Mouse (Mus musculus): ENCODE results near the gene Retreg2. TPM values are rescaled to one million over a fixed set of nuclear protein-coding genes. Genes with fewer than 3 reads are reported as not detected.

Retreg2 gene
- total and polyA plus RNA-seq, 2 experiments from 2014 or later = 145 to 228 TPM

GRCm38 (mm10) chr1:75187914-75188483 is 45.4 kb downstream of the Retreg2 start:
- H3K4me1 ChIP-seq (ENCODE audit: insufficient read depth, low read length) = peaks cover 6% of the 10 kb centered on the region; the same call in 1 of the 2 replicates
- H3K27me3 ChIP-seq (ENCODE audit: insufficient read depth, low read length) = no peaks in the 10 kb centered on the region
- no peak for DNase-seq (ENCODE audit: low spot score)
- no peak overlapping the region for H3K27ac ChIP-seq (ENCODE audit: low read depth, low read length)
- ATAC-seq (ENCODE audit: low FRiP score) = no peak
- no peak for TF ChIP-seq CTCF (IDR thresholded peaks at IDR 0.05)
- H3K4me3 ChIP-seq (ENCODE audit: low read depth, low read length) = no peak overlapping the region
- H3K9ac ChIP-seq (replicated peaks; ENCODE audit: low read length, poor library complexity, severe bottlenecking) = no peak overlapping the region
- H3K36me3 ChIP-seq (ENCODE audit: insufficient read depth, low read length) = peaks cover 52% of the 10 kb centered on the region
- no peak overlapping the region for H3K4me2 ChIP-seq (ENCODE audit: low read depth, low read length, poor library complexity, severe bottlenecking)
- WGBS = 91% methylated on average over 2 of the region's 2 CpGs
- H3K9me3 ChIP-seq (ENCODE audit: low read length) = no peaks in the 10 kb centered on the region

- H3K4me1 ChIP-seq (ENCODE audit: insufficient read depth, low read length) = peaks cover 6% of the 10 kb centered on the region; the same call in 1 of the 2 replicates
- DNase-seq (ENCODE audit: low spot score) (no peak), ATAC-seq (ENCODE audit: low FRiP score) (no peak)
- peak overlapping the region; percentile 75 for H3K4me3 ChIP-seq (ENCODE audit: low read depth, low read length)
- no peak overlapping the region for H3K27ac ChIP-seq (ENCODE audit: low read depth, low read length)
- no peaks in the 10 kb centered on the region for H3K27me3 ChIP-seq (ENCODE audit: insufficient read depth, low read length)
- TF ChIP-seq CTCF (IDR thresholded peaks at IDR 0.05) = no peak
- H3K4me2 ChIP-seq (ENCODE audit: low read depth, low read length, poor library complexity, severe bottlenecking) = peak overlapping the region; percentile 84; the same call in 1 of the 2 replicates
- no peaks in the 10 kb centered on the region for H3K9me3 ChIP-seq (ENCODE audit: low read length)
- peaks cover 28% of the 10 kb centered on the region for H3K36me3 ChIP-seq (ENCODE audit: insufficient read depth, low read length)
- 70% methylated on average over 2 of the region's 2 CpGs for WGBS
- no peak overlapping the region for H3K9ac ChIP-seq (replicated peaks; ENCODE audit: low read length, poor library complexity, severe bottlenecking)
Observed at GRCm38 (mm10) chr1:75190577-75190976, 48.0 kb downstream of the Retreg2 start.

- peak overlapping the region; percentile 75 for H3K4me3 ChIP-seq (ENCODE audit: low read depth, low read length)
- H3K9me3 ChIP-seq (ENCODE audit: low read length) = no peaks in the 10 kb centered on the region
- peaks cover 24% of the 10 kb centered on the region for H3K36me3 ChIP-seq (ENCODE audit: insufficient read depth, low read length)
- H3K9ac ChIP-seq (replicated peaks; ENCODE audit: low read length, poor library complexity, severe bottlenecking) = peak overlapping the region; percentile 93
- no peak for ATAC-seq (ENCODE audit: low FRiP score)
- no peaks in the 10 kb centered on the region for H3K27me3 ChIP-seq (ENCODE audit: insufficient read depth, low read length)
- no peak for DNase-seq (ENCODE audit: low spot score)
- peak overlapping the region; percentile 97 for H3K27ac ChIP-seq (ENCODE audit: low read depth, low read length)
- no peak for TF ChIP-seq CTCF (IDR thresholded peaks at IDR 0.05)
- peak overlapping the region; percentile 84 for H3K4me2 ChIP-seq (ENCODE audit: low read depth, low read length, poor library complexity, severe bottlenecking)
- peaks cover 6% of the 10 kb centered on the region; the same call in 1 of the 2 replicates for H3K4me1 ChIP-seq (ENCODE audit: insufficient read depth, low read length)
- 35% methylated on average over 5 of the region's 5 CpGs for WGBS
Observed at GRCm38 (mm10) chr1:75191258-75191621, 48.7 kb downstream of the Retreg2 start.

GRCm38 (mm10) chr1:75191622-75192402 is 49.2 kb downstream of the Retreg2 start, which contains the start of the genes Ankzf1 and Atg9a:
Ankzf1 (plus strand) TSS chr1:75192151.
Atg9a (minus strand) TSS chr1:75192196.
- peaks cover 6% of the 10 kb centered on the region; the same call in 1 of the 2 replicates for H3K4me1 ChIP-seq (ENCODE audit: insufficient read depth, low read length)
- ATAC-seq (ENCODE audit: low FRiP score) (peak; percentile 99), DNase-seq (ENCODE audit: low spot score) (peak; percentile 98)
- H3K4me3 ChIP-seq (ENCODE audit: low read depth, low read length) = peak within 1 kb of the TSS; percentile 75
- under 1% methylated on average over 51 of the region's 56 CpGs for WGBS
- H3K9me3 ChIP-seq (ENCODE audit: low read length) = no peaks in the 10 kb centered on the region
- H3K36me3 ChIP-seq (ENCODE audit: insufficient read depth, low read length) = peaks cover 23% of the 10 kb centered on the region
- H3K27ac ChIP-seq (ENCODE audit: low read depth, low read length) = peak within 1 kb of the TSS; percentile 97
- H3K9ac ChIP-seq (replicated peaks; ENCODE audit: low read length, poor library complexity, severe bottlenecking) = peak within 1 kb of the TSS; percentile 93
- H3K27me3 ChIP-seq (ENCODE audit: insufficient read depth, low read length) = no peaks in the 10 kb centered on the region
- H3K4me2 ChIP-seq (ENCODE audit: low read depth, low read length, poor library complexity, severe bottlenecking) = peak within 1 kb of the TSS; percentile 99
- TF ChIP-seq CTCF (IDR thresholded peaks at IDR 0.05) = peak; percentile 34; the same call in 1 of the 2 replicates

- H3K4me3 ChIP-seq (ENCODE audit: low read depth, low read length) = peak overlapping the region; percentile 75
- H3K27ac ChIP-seq (ENCODE audit: low read depth, low read length) = peak overlapping the region; percentile 97
- peak overlapping the region; percentile 81 for H3K9ac ChIP-seq (replicated peaks; ENCODE audit: low read length, poor library complexity, severe bottlenecking)
- WGBS = under 1% methylated on average over 19 of the region's 19 CpGs
- peak; percentile 29 for DNase-seq (ENCODE audit: low spot score)
- no peak for TF ChIP-seq CTCF (IDR thresholded peaks at IDR 0.05)
- peaks cover 6% of the 10 kb centered on the region; the same call in 1 of the 2 replicates for H3K4me1 ChIP-seq (ENCODE audit: insufficient read depth, low read length)
- H3K36me3 ChIP-seq (ENCODE audit: insufficient read depth, low read length) = peaks cover 23% of the 10 kb centered on the region
- H3K9me3 ChIP-seq (ENCODE audit: low read length) = no peaks in the 10 kb centered on the region
- no peaks in the 10 kb centered on the region for H3K27me3 ChIP-seq (ENCODE audit: insufficient read depth, low read length)
- peak overlapping the region; percentile 99 for H3K4me2 ChIP-seq (ENCODE audit: low read depth, low read length, poor library complexity, severe bottlenecking)
- ATAC-seq (ENCODE audit: low FRiP score) = no peak; the same call in 1 of the 2 replicates
Observed at GRCm38 (mm10) chr1:75192452-75192851, 49.9 kb downstream of the Retreg2 start.

Other genes starting within 250 kb of the Retreg2 start
- gene Cryba2, start 249.6 kb upstream of the Retreg2 start, total RNA-seq (2014; rRNA removed) = not detected in 2 replicates
- 0.49 and 0.80 TPM in 2 replicates for gene Cryba2, start 249.6 kb upstream of the Retreg2 start, polyA plus RNA-seq (2015; fragmentation: Nextera tagmentation; extraction: Ambion mirVana)
- gene Cfap65, start 207.2 kb upstream of the Retreg2 start, total RNA-seq (2014; rRNA removed) = 4.0 and 4.1 TPM in 2 replicates
- gene Cfap65, start 207.2 kb upstream of the Retreg2 start, polyA plus RNA-seq (2015; fragmentation: Nextera tagmentation; extraction: Ambion mirVana) = 0.94 and 1.5 TPM in 2 replicates
- 0.16 and 1.2 TPM in 2 replicates for gene Ihh, start 191.1 kb upstream of the Retreg2 start, total RNA-seq (2014; rRNA removed)
- 0.21 TPM in 2 replicates for gene Ihh, start 191.1 kb upstream of the Retreg2 start, polyA plus RNA-seq (2015; fragmentation: Nextera tagmentation; extraction: Ambion mirVana)
- gene Nhej1, start 17.6 kb upstream of the Retreg2 start, total RNA-seq (2014; rRNA removed) = 1.8 and 2.4 TPM in 2 replicates
- gene Nhej1, start 17.6 kb upstream of the Retreg2 start, polyA plus RNA-seq (2015; fragmentation: Nextera tagmentation; extraction: Ambion mirVana) = 2.9 and 3.4 TPM in 2 replicates
- gene Slc23a3, start 8.9 kb upstream of the Retreg2 start, total RNA-seq (2014; rRNA removed) = not detected in 2 replicates
- not detected in 2 replicates for gene Slc23a3, start 8.9 kb upstream of the Retreg2 start, polyA plus RNA-seq (2015; fragmentation: Nextera tagmentation; extraction: Ambion mirVana)
- 50.5 and 51.4 TPM in 2 replicates for gene Cnppd1, start 67 bp upstream of the Retreg2 start, total RNA-seq (2014; rRNA removed)
- gene Cnppd1, start 67 bp upstream of the Retreg2 start, polyA plus RNA-seq (2015; fragmentation: Nextera tagmentation; extraction: Ambion mirVana) = 48.4 and 50.2 TPM in 2 replicates
- gene Zfand2b, start 25.9 kb downstream of the Retreg2 start, total RNA-seq (2014; rRNA removed) = 28.5 and 38.4 TPM in 2 replicates
- 41.1 and 42.5 TPM in 2 replicates for gene Zfand2b, start 25.9 kb downstream of the Retreg2 start, polyA plus RNA-seq (2015; fragmentation: Nextera tagmentation; extraction: Ambion mirVana)
- gene Abcb6, start 37.6 kb downstream of the Retreg2 start, total RNA-seq (2014; rRNA removed) = 43.5 and 44.6 TPM in 2 replicates
- 46.7 and 49.1 TPM in 2 replicates for gene Abcb6, start 37.6 kb downstream of the Retreg2 start, polyA plus RNA-seq (2015; fragmentation: Nextera tagmentation; extraction: Ambion mirVana)
- 20.1 and 27.7 TPM in 2 replicates for gene Ankzf1, start 49.4 kb downstream of the Retreg2 start, total RNA-seq (2014; rRNA removed)
- 15.7 and 17.0 TPM in 2 replicates for gene Ankzf1, start 49.4 kb downstream of the Retreg2 start, polyA plus RNA-seq (2015; fragmentation: Nextera tagmentation; extraction: Ambion mirVana)
- gene Atg9a, start 49.4 kb downstream of the Retreg2 start, total RNA-seq (2014; rRNA removed) = 97.0 and 135 TPM in 2 replicates
- gene Atg9a, start 49.4 kb downstream of the Retreg2 start, polyA plus RNA-seq (2015; fragmentation: Nextera tagmentation; extraction: Ambion mirVana) = 71.8 and 75.6 TPM in 2 replicates
- gene Glb1l, start 68.0 kb downstream of the Retreg2 start, total RNA-seq (2014; rRNA removed) = 18.3 and 25.6 TPM in 2 replicates
- gene Glb1l, start 68.0 kb downstream of the Retreg2 start, polyA plus RNA-seq (2015; fragmentation: Nextera tagmentation; extraction: Ambion mirVana) = 18.2 and 18.4 TPM in 2 replicates
- 98.8 and 130 TPM in 2 replicates for gene Stk16, start 68.1 kb downstream of the Retreg2 start, total RNA-seq (2014; rRNA removed)
- 111 and 113 TPM in 2 replicates for gene Stk16, start 68.1 kb downstream of the Retreg2 start, polyA plus RNA-seq (2015; fragmentation: Nextera tagmentation; extraction: Ambion mirVana)
- 99.2 and 165 TPM in 2 replicates for gene Tuba4a, start 77.1 kb downstream of the Retreg2 start, total RNA-seq (2014; rRNA removed)
- 87.0 and 115 TPM in 2 replicates for gene Tuba4a, start 77.1 kb downstream of the Retreg2 start, polyA plus RNA-seq (2015; fragmentation: Nextera tagmentation; extraction: Ambion mirVana)
- not detected in 2 replicates for gene A630095N17Rik, start 89.3 kb downstream of the Retreg2 start, total RNA-seq (2014; rRNA removed)
- not detected in 2 replicates for gene A630095N17Rik, start 89.3 kb downstream of the Retreg2 start, polyA plus RNA-seq (2015; fragmentation: Nextera tagmentation; extraction: Ambion mirVana)
- 43.6 and 46.7 TPM in 2 replicates for gene Dnajb2, start 93.6 kb downstream of the Retreg2 start, total RNA-seq (2014; rRNA removed)
- 61.7 and 65.1 TPM in 2 replicates for gene Dnajb2, start 93.6 kb downstream of the Retreg2 start, polyA plus RNA-seq (2015; fragmentation: Nextera tagmentation; extraction: Ambion mirVana)
- 116 and 127 TPM in 2 replicates for gene Ptprn, start 121.7 kb downstream of the Retreg2 start, total RNA-seq (2014; rRNA removed)
- 51.4 and 52.2 TPM in 2 replicates for gene Ptprn, start 121.7 kb downstream of the Retreg2 start, polyA plus RNA-seq (2015; fragmentation: Nextera tagmentation; extraction: Ambion mirVana)
- gene Resp18, start 135.6 kb downstream of the Retreg2 start, total RNA-seq (2014; rRNA removed) = 302 and 332 TPM in 2 replicates
- gene Resp18, start 135.6 kb downstream of the Retreg2 start, polyA plus RNA-seq (2015; fragmentation: Nextera tagmentation; extraction: Ambion mirVana) = 409 and 416 TPM in 2 replicates
- gene Dnpep, start 175.2 kb downstream of the Retreg2 start, total RNA-seq (2014; rRNA removed) = 145 TPM in 2 replicates
- gene Dnpep, start 175.2 kb downstream of the Retreg2 start, polyA plus RNA-seq (2015; fragmentation: Nextera tagmentation; extraction: Ambion mirVana) = 128 and 139 TPM in 2 replicates
- gene Des, start 217.6 kb downstream of the Retreg2 start, total RNA-seq (2014; rRNA removed) = 1.9 and 2.6 TPM in 2 replicates
- gene Des, start 217.6 kb downstream of the Retreg2 start, polyA plus RNA-seq (2015; fragmentation: Nextera tagmentation; extraction: Ambion mirVana) = 1.4 and 1.6 TPM in 2 replicates
- 62.9 and 70.6 TPM in 2 replicates for gene Speg, start 232.5 kb downstream of the Retreg2 start, total RNA-seq (2014; rRNA removed)
- 22.0 and 23.7 TPM in 2 replicates for gene Speg, start 232.5 kb downstream of the Retreg2 start, polyA plus RNA-seq (2015; fragmentation: Nextera tagmentation; extraction: Ambion mirVana)